Mouse (Mus musculus) heart, embryonic 13.5 days (tissue): ENCODE data around the gene Zfp128. TPM values are rescaled to one million over a fixed set of nuclear protein-coding genes. Genes with fewer than 3 reads are reported as not detected.
"Not testable (repeated sequence)": the region's sequence is repeated elsewhere in the genome, so short reads cannot be mapped to it uniquely, and the experiment has no call there.

Experiments
- ATAC-seq: fragments of 200-750 bp; cut with Nextera tagmentation; 2 replicates; pipeline ENCODE4 v1.8.0; 2017; ENCODE audit warnings: moderate TSS enrichment; ENCODE audit not compliant: insufficient number of reproducible peaks, low FRiP score, low TSS enrichment; ENCODE audit errors: extremely low read depth
- H3K27ac ChIP-seq: fragments of 300-500 bp; sonication (generic); replicated peaks from 2 replicates; pipeline ENCODE4 v1.5.1; 2015; ENCODE audit warnings: moderate library complexity, mild to moderate bottlenecking, inconsistent platforms
- H3K27me3 ChIP-seq: fragments of 300-500 bp; sonication (generic); replicated peaks from 2 replicates; pipeline ENCODE4 v1.6.1; 2015; ENCODE audit warnings: mild to moderate bottlenecking, inconsistent platforms
- H3K36me3 ChIP-seq: fragments of 300-500 bp; sonication (generic); 2 replicates; pipeline ENCODE4 v1.6.1; 2015; ENCODE audit warnings: mild to moderate bottlenecking, inconsistent platforms
- H3K4me1 ChIP-seq: fragments of 300-500 bp; sonication (generic); 2 replicates; pipeline ENCODE4 v1.6.1; 2015; ENCODE audit warnings: inconsistent platforms
- H3K4me2 ChIP-seq: fragments of 300-500 bp; sonication (generic); 2 replicates; pipeline ENCODE4 v1.6.1; 2015; ENCODE audit warnings: inconsistent platforms, mild to moderate bottlenecking, moderate library complexity
- H3K4me3 ChIP-seq: fragments of 300-500 bp; sonication (generic); 2 replicates; pipeline ENCODE4 v1.5.1; 2015; ENCODE audit warnings: moderate library complexity, mild to moderate bottlenecking, inconsistent platforms
- H3K9ac ChIP-seq: fragments of 300-500 bp; sonication (generic); 2 replicates; pipeline ENCODE4 v1.6.1; 2015; ENCODE audit warnings: inconsistent platforms, mild to moderate bottlenecking, moderate library complexity
- H3K9me3 ChIP-seq: fragments of 300-500 bp; sonication (generic); 2 replicates; pipeline ENCODE4 v1.6.1; 2016; ENCODE audit warnings: inconsistent platforms
- WGBS: fragments of 180-500 bp; shearing (Covaris S2); methylation state at CpG from one replicate; pipeline ENCODE4 v1.1.7; 2015; ENCODE audit warnings: mixed read lengths; 5-methylcytosine and 5-hydroxymethylcytosine counted together
- polyA plus RNA-seq: library from polyadenylated mRNA; unstranded; fragments of >200 nt; fragmentation: Nextera tagmentation; extraction: Ambion mirVana; gene quantifications from 2 replicates; pipeline ENCODE4 v1.2.1, GENCODE M21; 2015

Gene Zfp128
- polyA plus RNA-seq, 1 experiment from 2014 or later = 2.3 TPM

- Histone ChIP-seq H3K4me3 (no peak overlapping the region), H3K9ac (no peak overlapping the region), H3K9me3 (no peaks in the 10 kb centered on the region), H3K36me3 (peaks cover 45% of the 10 kb centered on the region), H3K27ac (no peak overlapping the region), H3K4me1 (peaks cover 35% of the 10 kb centered on the region), H3K4me2 (no peak overlapping the region), H3K27me3 (peaks cover 16% of the 10 kb centered on the region; the same call in 1 of the 2 replicates)
- ATAC-seq = no peak
- 82% methylated on average over 7 of the region's 7 CpGs for WGBS
Measured at GRCm38 (mm10) chr7:12926316-12926715, 45.3 kb downstream of the Zfp128 start.

- ATAC-seq = no peak
- peaks cover 35% of the 10 kb centered on the region for H3K4me1 ChIP-seq
- H3K4me2 ChIP-seq = peak within 1 kb of the TSS; percentile 90
- peak within 1 kb of the TSS; percentile 82 for H3K9ac ChIP-seq
- peak within 1 kb of the TSS; percentile 55 for H3K4me3 ChIP-seq
- 29% methylated on average over 8 of the region's 8 CpGs for WGBS
- H3K27me3 ChIP-seq = peaks cover 16% of the 10 kb centered on the region; the same call in 1 of the 2 replicates
- H3K36me3 ChIP-seq = peaks cover 45% of the 10 kb centered on the region
- H3K9me3 ChIP-seq = no peaks in the 10 kb centered on the region
- 0 out of 2 replicates have a peak within 1 kb of the TSS, but pooled peaks have one; percentile 20 for H3K27ac ChIP-seq
Measured at GRCm38 (mm10) chr7:12927191-12927680, 46.3 kb downstream of the Zfp128 start, which contains the start of gene Rnf225. TSS of gene Rnf225 (plus strand) at chr7:12927416.

- peaks cover 43% of the 10 kb centered on the region for H3K36me3 ChIP-seq
- peak overlapping the region; percentile 55 for H3K4me3 ChIP-seq
- H3K4me2 ChIP-seq = peak overlapping the region; percentile 90
- H3K27ac ChIP-seq = 0 out of 2 replicates have a peak overlapping the region, but pooled peaks have one; percentile 20
- peaks cover 16% of the 10 kb centered on the region; the same call in 1 of the 2 replicates for H3K27me3 ChIP-seq
- H3K9me3 ChIP-seq = no peaks in the 10 kb centered on the region
- H3K4me1 ChIP-seq = peaks cover 32% of the 10 kb centered on the region
- ATAC-seq = peak; percentile 40; the same call in 1 of the 2 replicates
- WGBS = 3% methylated on average over 57 of the region's 65 CpGs
- peak overlapping the region; percentile 82 for H3K9ac ChIP-seq
Measured at GRCm38 (mm10) chr7:12927693-12928589, 47.0 kb downstream of the Zfp128 start.

DNA sequence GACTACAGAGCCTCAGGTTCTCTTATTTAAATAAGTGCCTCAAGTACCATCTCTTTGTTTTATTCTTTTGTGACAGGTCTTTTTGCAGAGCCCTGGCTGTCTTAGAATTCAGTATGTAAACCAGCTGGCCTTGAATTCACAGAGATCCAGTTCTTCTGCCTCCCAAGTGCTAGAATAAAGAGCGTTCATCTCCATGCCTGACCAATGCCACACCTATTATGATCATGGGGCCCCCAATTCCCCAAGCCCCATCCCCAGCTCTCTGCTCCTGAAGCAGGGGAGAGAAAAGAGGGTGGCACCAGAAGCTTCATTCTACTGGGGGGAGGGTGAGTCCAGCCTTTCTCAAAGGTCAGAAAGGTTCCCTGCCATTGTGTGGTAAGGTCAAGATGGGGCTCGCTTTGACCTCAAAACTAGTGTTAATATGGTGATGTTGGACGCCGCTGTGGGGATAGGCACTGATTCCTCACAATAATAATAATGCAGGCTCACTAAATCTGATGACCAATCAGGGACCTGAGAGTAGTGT lies 52.7 kb downstream of the Zfp128 start:
- H3K9me3 ChIP-seq = no peaks in the 10 kb centered on the region
- H3K9ac ChIP-seq = no peak overlapping the region
- peaks cover 8% of the 10 kb centered on the region; the same call in 1 of the 2 replicates for H3K27me3 ChIP-seq
- H3K27ac ChIP-seq = no peak overlapping the region
- H3K4me1 ChIP-seq = peaks cover 1% of the 10 kb centered on the region
- WGBS = 75% methylated on average over 4 of the region's 4 CpGs
- H3K36me3 ChIP-seq = no peaks in the 10 kb centered on the region
- H3K4me3 ChIP-seq = no peak overlapping the region
- H3K4me2 ChIP-seq = no peak overlapping the region
- no peak for ATAC-seq

- WGBS = 50% methylated on average over 3 of the region's 3 CpGs
- H3K27me3 ChIP-seq = no peaks in the 10 kb centered on the region
- no peak overlapping the region for H3K9ac ChIP-seq
- no peaks in the 10 kb centered on the region for H3K4me1 ChIP-seq
- no peak overlapping the region for H3K4me3 ChIP-seq
- no peak for ATAC-seq
- H3K4me2 ChIP-seq = no peak overlapping the region
- no peak overlapping the region for H3K27ac ChIP-seq
- H3K9me3 ChIP-seq = no peaks in the 10 kb centered on the region
- H3K36me3 ChIP-seq = no peaks in the 10 kb centered on the region
Measured at GRCm38 (mm10) chr7:12934808-12935207, 53.8 kb downstream of the Zfp128 start.

- H3K4me1 ChIP-seq, H3K9ac ChIP-seq, H3K36me3 ChIP-seq, H3K4me2 ChIP-seq, H3K9me3 ChIP-seq, ATAC-seq, H3K27ac ChIP-seq, H3K4me3 ChIP-seq, H3K27me3 ChIP-seq: not testable (repeated sequence)
- WGBS = 77% methylated on average over 4 of the region's 4 CpGs
Measured at GRCm38 (mm10) chr7:12937254-12937803, 56.4 kb downstream of the Zfp128 start.

DNA sequence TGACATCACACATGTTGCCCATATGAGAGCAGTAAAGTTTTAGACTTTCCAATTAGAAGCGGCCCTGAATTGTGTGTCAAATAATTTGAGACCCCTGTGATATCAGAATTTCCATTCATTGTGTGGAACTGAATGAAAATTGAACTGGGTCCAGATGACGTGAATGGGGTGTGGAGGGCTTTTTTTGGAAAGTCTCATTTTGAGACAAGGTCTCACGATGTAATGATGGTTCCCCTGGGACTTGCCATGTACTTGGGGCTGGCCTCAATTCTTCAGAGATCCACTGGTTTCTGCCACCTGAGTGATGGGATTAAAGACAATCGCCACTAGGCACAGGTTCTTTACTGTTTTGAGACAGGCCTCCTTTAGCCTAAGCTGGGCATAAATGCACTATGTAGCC lies 59.6 kb downstream of the Zfp128 start:
- H3K9me3 ChIP-seq = no peaks in the 10 kb centered on the region
- no peak for ATAC-seq
- H3K4me1 ChIP-seq = no peaks in the 10 kb centered on the region
- no peaks in the 10 kb centered on the region for H3K36me3 ChIP-seq
- H3K27ac ChIP-seq = no peak overlapping the region
- H3K4me2 ChIP-seq = no peak overlapping the region
- no peaks in the 10 kb centered on the region for H3K27me3 ChIP-seq
- no peak overlapping the region for H3K4me3 ChIP-seq
- 80% methylated on average over 4 of the region's 4 CpGs for WGBS
- H3K9ac ChIP-seq = no peak overlapping the region

Other genes with a start within 250 kb of the Zfp128 start
- gene Vmn2r54, start 240.9 kb upstream of the Zfp128 start, polyA plus RNA-seq = not detected in 2 replicates
- gene Vmn2r55, start 196.2 kb upstream of the Zfp128 start, polyA plus RNA-seq = not detected in 2 replicates
- not detected in 2 replicates for gene Vmn2r56, start 146.2 kb upstream of the Zfp128 start, polyA plus RNA-seq
- gene Zscan18, start 77.5 kb upstream of the Zfp128 start, polyA plus RNA-seq = 6.5 and 8.2 TPM in 2 replicates
- 10.2 and 11.6 TPM in 2 replicates for gene Zfp329, start 62.3 kb upstream of the Zfp128 start, polyA plus RNA-seq
- gene Zfp110, start 46.4 kb upstream of the Zfp128 start, polyA plus RNA-seq = 19.0 and 21.0 TPM in 2 replicates
- 10.4 and 11.1 TPM in 2 replicates for gene Zscan22, start 16.6 kb downstream of the Zfp128 start, polyA plus RNA-seq
- 564 and 647 TPM in 2 replicates for gene Rps5, start 41.1 kb downstream of the Zfp128 start, polyA plus RNA-seq
- 0.63 and 0.70 TPM in 2 replicates for gene Rnf225, start 46.2 kb downstream of the Zfp128 start, polyA plus RNA-seq
- gene Zfp324, start 84.7 kb downstream of the Zfp128 start, polyA plus RNA-seq = 5.9 and 6.0 TPM in 2 replicates
- gene Zfp446, start 96.7 kb downstream of the Zfp128 start, polyA plus RNA-seq = 5.4 and 6.1 TPM in 2 replicates
- gene Slc27a5, start 117.0 kb downstream of the Zfp128 start, polyA plus RNA-seq = 0.11 and 0.14 TPM in 2 replicates
- gene Trim28, start 117.9 kb downstream of the Zfp128 start, polyA plus RNA-seq = 155 and 165 TPM in 2 replicates
- 15.1 and 16.9 TPM in 2 replicates for gene Zbtb45, start 128.9 kb downstream of the Zfp128 start, polyA plus RNA-seq
- gene Chmp2a, start 153.6 kb downstream of the Zfp128 start, polyA plus RNA-seq = 126 and 138 TPM in 2 replicates
- gene Ube2m, start 157.1 kb downstream of the Zfp128 start, polyA plus RNA-seq = 82.3 and 93.6 TPM in 2 replicates
- 1.7 and 1.9 TPM in 2 replicates for gene Mzf1, start 173.6 kb downstream of the Zfp128 start, polyA plus RNA-seq
- not detected in 2 replicates for gene Vmn1r85, start 214.0 kb downstream of the Zfp128 start, polyA plus RNA-seq
- not detected in 2 replicates for gene Vmn1r86, start 238.7 kb downstream of the Zfp128 start, polyA plus RNA-seq